Mouse (Mus musculus) MN1 (cell line): ENCODE data around the gene Bmpr1b.
A peak's percentile ranks its signal among the peaks of the same experiment; 100 is the strongest.

ENCODE experiments used
- DNase-seq: peaks from one replicate; pipeline ENCODE4 v3.0.0-alpha.2; 2016; ENCODE audit warnings: low spot score

The Bmpr1b gene

DNA sequence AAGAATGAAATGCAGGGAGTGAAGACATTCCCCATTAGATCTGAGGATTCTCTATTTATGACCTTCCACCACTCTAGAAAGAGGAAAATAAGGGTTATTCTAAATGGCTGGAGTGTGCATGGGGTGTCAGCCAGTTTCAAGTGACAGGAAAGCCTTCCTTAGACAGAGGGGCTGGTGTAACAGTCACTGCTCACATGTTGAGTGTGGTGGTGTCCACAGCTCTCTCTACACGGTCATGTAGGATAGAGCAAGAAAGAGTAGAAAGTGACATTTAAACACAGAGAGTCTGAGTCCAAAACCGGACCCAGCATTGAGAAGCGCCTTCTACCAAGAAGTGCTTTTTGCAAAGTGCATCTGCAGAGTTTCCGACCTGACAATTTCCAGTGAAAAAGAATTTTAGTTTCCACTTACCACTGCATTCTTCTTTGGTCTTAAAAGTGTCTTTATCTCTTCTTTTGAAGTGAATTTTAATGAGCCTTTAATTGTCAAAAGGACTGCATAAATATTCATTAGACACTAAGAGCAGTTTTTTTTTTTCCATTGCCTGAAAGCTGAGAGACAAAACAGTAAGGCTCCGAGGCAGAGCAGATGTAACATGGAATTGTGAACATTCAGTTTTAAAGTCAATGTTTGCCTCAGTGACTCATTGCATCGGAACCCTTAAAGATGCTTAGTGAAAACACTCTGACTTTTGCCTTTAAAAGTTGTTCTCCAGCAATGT lies 263.2 kb downstream of the Bmpr1b start:
- no peak for DNase-seq

DNA sequence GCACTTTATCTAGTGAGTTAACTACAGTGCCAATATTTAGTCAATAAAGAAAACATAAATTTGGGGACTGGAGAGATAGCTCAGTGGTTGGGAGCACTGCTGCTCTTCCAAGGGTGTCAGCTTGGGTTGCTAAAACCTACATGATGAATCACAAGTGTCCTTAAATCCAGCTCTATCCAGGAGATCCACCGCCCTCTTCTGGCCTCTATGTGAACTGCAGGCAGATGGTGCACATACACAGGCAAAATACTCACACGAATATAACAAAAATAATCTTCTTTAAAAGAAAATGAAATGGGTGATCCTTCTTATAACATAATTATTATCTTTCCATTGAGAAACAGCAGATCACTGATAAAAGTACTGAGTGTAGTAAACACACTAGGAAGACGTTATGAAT lies 268.9 kb downstream of the Bmpr1b start:
- no peak for DNase-seq

DNA sequence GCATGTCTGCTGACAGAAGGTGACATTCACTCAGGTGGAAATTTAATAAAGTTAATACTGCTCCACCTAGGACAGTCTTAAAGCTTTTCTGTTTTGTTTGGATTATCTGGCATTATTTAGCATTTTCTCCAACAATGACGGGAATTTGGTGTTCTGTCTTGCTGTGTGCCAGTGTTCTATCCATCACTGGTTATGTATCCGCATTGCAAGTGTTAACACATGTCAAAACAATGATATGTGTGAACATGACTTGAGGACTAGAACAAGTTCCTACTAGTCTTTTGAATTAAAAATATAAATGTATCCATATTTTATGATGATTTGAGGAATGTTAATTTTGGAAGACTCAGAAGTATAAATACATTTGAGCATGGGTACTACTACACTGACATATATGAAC lies 269.7 kb downstream of the Bmpr1b start:
- no peak for DNase-seq

DNA sequence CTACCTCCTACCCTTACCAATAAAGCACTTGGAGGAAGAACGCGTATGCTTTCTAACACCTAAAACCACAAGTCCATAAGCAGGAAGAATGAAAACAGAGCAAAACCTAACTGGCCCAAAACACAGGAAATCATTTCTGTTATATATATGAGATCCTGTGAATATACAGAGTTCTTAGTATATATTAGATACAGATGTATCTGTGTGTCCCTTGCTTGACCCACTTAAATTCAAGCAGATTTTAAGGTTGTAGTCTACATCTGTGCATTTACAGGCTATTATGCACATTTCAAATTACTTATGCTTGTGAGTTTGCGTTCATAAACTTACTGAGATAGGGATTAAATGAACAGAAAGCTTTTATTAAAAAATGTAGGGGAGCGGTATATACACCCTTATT lies 271.5 kb downstream of the Bmpr1b start:
- no peak for DNase-seq

DNA sequence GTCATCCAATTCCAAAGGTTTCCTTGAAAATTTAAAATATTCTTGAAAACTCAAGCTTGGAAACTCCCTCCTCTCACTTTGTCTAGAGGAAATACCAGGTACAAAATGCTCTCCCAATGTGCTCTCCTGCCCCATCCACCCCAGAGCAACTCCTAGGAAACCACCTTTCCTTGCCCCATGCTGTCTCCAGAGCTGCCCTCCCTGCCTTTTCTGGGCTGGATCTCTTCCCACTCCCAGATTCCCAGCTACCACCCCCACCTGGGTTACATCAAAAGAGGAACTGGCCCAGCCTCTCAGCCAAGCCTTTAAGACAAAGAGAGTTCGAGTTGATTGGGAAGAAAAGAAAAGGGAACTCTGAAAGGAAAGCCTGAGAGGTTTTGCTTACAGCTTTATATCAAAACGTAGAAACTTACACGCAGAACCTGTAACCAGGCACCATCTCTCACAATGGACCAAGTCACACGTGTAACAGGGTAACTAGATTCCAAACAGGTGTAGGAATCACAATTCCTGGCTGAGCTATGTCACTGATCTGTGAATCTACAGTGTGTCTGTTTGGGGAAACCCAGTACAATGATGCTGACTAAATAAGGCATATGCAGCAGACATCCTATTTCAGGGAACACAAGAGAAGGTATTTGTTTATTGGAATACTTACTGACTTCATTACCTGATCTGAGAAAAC lies 272.2 kb downstream of the Bmpr1b start:
- DNase-seq, result no peak

DNA sequence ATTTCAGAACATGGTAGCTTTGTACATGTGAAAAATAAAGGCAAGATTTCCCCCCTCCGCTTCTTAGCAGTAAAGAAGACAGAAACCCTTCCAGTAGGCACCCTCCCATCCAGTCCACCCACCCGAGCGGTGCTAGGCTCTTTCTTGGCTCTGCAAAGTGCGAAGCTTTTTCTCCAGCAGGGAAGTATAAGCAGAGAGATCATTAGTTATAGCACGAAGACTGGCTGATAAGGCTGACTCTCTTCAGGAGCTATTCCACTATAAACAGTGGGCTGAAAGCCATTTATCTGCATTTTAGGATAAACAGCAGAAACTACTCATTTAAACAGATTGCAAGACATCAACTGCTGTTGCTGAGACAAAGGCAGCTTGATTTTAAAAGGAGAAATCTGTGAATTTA lies 274.1 kb downstream of the Bmpr1b start:
- no peak for DNase-seq

DNA sequence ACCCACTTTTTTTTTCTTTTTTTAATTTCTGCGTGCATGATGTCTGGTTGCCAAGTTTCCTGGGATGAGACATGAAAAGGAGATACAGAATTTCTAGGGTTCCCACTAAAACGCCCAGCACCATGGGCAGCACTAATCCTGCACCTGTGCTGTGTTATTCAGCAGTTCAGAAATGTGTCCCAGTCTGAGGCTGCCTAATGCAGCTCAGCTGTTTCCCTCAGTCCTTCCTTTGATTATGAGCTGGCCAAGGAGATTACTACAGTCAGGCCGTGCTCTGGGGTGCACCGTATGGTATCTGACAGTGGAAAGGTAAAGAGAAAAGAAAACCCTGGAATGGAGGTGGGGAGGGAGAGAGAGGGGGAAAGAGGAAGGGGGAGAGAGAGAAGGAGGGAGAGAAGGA lies 278.6 kb downstream of the Bmpr1b start:
- no peak for DNase-seq

DNA sequence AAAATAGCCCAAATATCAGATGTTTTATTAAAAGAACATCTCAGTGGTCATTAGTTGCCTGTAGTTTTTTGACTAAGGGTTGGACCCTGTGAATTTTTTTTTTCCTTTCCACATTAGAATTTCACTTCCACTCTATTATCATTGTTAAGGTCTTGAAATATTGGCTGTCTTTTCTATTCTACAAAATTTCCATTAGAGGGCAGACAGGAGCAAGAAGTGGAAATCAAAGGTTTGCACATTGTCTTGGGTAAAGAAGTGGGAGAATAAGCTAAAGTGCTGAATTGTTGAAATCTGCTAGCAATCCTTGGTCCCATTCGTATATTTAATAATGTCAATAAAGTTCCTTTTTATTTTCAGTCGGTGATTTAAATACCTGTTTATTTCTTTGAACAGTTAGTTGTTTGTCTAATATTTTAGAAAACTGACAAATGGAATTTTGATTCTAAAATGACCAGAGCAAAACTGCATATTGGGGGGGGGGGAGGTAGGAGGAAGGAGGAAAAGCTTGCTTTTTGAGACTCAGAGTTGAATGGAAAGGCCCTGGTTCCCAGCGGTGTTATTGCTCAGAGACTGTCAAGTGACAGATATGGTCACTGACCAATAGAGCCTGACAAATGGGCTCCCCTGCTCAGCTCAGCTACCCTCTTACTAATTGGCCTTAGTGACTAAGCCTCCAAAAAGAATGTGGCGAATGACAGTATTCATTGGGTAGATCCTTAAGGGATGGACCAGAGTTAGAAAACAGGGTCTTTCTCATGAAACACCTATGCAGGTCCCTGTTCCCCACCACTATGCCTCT lies 281.6 kb downstream of the Bmpr1b start:
- peak; percentile 42 for DNase-seq

DNA sequence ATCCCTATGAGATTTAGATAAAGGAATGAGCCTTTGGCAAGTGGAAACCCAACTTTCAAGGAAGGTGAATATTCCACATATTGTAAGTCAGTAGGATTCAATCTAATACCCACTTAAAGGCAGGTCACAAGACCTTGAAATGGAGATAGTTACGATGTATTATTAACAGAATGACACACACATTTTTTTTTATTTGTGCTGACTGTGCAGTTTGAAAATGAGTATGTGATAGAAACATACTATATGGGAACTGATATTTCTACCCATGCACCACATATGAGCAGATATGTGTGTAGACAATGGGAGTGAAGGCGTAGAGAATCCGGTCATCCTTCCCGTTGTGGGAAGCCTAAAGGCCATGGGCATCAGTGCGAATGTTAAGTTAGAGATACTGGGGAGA lies 285.0 kb downstream of the Bmpr1b start:
- no peak for DNase-seq

DNA sequence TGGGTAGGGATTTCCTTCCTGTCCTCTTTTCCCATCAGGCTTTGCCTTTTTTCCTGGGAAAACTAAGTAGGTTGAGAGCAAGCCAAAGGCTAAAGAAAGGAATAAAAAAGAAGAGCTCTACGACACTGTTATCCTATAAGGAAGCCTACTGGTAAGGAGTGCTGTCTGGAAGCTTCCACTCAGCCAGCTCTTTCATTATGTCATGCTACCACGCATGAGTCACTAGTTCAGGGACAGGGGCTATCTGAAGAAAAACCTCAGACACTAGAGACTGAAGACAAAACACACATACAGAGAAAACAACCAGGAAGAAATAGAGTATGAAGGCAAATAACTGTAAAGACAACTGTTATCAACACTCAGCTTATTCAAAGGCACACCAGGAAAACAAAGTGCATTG lies 286.7 kb downstream of the Bmpr1b start:
- no peak for DNase-seq

DNA sequence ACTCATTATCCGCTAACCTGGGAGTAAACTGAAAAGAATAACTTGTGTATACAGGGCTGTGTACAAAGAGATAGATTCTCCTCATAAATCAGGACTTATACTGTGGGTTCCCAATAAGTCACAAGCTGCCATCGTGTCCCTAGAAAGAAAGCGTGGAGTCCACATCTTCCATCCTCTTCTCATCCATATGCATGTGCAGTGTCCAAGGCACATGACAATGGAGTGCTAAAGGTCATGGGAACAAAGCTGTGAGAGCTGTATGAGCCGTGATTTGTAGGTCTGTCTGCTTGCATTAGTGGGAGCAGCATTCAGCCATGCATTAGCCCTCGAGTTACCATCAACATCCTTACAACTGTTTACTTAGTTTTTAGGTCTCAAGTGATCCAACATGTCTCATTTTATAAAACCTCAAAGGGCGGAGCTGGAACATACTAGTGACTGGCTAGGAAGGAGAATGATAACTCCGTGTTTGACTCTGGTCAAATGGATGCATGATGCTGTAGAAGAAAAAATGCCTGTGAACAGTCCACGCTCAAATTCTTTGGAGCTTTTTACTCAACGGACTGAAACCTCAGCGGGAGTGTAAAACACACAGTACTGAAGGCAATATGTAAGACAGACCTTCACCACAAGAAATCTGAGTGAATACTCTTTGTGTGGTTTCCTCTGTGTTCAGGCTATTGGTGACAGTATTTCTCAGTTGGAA lies 296.7 kb downstream of the Bmpr1b start:
- DNase-seq, result no peak

DNA sequence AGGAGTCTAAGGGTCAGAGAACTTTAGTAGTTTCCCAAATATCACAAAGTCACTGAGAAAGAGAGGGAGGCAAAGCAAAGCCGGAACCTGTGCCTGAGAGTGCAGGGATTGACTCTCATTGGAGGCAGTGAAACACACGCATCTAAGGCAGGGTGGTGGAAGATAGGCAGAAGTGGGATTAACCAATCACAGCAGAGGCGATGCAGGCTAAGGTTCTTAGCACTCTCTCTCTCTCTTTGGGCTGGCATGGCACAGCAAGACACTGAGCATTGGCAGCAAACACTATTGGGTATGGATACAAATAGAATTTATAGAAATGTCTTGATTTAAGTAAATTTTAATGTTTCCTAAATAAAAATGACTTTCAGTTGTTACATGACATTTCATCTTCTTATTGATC lies 297.4 kb downstream of the Bmpr1b start:
- DNase-seq, result no peak

DNA sequence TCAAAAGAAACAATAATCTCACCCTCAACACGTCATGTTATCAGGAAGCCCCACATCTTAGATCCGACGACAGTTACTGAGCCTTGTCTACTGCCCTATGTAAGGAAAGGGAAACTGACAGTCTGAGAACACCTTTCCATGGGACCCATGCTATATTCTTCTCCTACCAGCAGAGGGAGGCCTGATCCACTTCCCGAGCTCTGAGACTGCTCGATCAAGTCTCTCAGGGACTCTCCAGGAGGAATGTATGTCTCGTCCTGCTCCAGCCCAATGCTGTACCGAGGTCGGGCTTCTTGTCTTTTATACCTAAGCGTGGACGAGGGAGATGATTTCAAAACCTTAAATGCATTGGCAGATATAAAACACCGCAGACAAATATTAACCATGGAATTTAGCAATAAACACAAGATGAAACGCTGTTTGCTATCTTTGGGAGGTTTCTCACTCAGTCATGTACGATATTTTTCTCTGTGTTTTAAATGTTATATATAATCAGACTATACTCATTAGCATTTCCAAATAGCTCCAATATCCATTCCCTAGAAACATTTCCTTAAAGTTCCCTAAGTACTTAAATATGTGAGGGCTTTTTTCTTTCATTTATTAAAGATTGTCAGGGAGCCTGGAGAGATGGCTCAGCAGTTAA lies 306.3 kb downstream of the Bmpr1b start:
- peak; percentile 70 for DNase-seq

DNA sequence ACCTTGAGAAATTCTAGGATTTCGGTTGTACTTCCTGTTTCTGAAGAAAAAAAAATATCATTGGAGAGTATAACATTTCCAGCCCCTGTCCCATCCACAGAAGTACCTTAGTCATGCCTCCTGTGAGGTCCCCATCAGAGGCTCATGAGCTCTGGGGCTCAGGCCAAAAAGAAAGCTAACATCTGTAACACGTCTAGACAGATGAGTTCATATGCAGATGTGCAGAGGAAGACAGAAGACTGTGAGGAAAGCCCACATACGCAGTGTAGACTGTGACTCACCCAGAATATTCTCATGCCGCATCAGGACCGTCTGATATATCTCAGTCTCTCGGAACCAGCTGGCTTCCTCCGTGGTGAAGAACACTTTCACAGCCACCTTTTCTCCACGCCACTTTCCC lies 312.1 kb downstream of the Bmpr1b start:
- DNase-seq, result no peak

DNA sequence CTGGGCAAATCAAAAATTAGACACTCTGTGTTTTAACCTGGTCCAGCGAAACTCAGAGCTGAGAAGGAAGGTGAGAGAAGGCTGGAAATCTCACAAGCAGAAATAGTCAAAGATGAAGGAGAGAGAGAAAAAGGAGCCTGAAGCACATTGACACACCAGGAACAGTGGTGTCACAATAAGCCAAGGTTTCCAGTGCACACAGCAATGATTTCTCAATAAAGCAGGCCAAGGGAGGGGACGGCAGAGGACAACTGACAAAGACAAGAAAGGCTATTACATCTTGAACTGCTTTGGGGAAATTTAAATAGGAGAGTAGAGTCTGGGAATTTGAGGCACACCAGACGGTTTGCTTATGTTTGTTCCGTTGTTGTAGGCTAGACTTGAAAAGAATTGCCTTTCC lies 314.9 kb downstream of the Bmpr1b start:
- DNase-seq, result no peak

DNA sequence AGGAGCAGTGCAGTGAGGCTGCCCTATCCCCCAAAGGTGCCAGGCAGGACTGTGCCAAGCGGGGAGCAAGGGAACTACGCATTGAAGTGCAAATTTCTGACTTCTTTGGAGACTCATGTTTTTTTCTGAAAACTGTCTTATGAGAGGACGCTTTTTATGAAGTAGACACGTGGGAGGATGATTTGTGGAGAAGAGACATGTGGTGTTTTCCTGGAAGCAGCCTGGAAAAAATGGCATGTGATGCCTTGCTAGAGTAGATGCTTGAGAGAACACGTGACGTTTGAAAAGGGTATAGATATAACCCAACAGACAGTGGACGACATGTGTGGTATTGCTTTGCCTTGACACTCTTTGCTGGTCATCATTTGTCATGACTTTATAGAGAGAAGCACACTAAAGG lies 319.1 kb downstream of the Bmpr1b start:
- no peak for DNase-seq

DNA sequence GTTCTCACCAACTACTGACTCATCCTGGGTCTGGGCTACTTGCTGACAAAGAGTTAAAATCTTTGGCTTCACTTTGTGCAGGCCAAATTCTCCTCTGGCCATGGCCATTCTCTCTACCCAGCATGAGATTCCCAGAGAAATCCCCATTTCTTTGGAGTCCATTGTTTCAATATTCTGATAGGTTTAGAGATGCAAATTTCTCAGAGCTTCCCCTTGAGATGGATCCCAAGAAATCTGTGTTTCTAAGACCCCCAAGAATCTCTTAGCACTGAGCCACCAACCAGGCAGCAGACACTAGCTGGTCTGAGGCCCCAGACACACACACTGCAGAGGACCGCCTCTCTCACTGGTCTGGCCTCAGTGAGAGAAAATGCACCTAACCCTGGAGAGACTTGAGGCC lies 320.0 kb downstream of the Bmpr1b start:
- no peak for DNase-seq

DNA sequence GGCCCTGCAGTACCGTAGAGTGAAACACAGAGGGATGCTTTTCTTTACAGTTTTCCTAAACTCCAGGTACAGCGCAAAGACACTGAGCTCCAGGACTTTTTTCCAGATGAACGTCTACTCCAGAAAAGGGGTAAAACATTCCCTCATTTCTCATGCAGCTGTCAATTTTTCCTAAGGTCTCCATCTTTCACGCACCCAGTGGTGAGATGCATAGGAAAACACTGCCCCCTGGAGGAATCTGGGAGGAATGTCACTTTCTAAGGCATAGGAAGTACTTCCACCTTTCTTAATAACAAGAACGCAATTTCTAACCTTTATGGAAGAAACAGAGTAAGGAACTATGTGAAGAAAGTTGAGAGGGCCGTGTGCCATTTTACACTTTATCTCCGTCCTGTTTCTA lies 330.4 kb downstream of the Bmpr1b start:
- peak; percentile 58 for DNase-seq

DNA sequence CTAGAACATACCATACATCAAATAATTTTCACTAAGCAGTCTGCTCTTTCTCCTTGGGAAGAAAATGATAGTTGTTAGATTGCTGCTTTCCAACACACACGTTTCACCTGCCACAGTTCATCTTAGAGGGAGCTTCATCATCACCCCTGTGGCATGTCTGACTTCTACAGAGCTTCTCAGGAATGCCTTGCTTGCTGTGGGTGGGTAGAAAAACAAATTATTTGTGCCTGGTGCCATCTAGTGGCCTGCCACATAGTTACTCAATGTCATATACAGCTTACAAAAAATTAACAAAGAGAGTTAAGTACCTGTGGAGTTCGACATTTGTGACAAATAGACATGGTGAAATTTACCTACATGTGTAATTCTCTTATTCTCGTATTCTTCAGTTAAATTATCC lies 338.1 kb downstream of the Bmpr1b start:
- DNase-seq, result peak; percentile 67

DNA sequence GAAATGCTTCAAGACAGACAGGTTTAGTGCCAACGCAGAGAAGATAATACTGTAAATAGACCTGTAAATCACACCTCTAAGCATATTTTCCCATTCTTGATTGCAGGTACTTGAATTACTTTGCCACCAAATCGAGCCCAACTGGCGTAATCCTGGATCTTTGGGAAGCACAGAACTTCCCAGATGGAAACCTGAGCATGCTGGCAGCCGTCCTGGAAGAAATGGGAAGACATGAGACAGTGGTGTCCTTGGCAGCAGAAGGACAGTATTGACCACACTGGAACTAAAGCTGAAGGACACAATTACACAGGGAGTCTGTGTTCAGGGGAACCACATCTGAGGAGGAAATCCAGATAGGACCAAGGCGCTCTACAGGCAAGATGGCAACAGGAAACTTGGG lies 340.9 kb downstream of the Bmpr1b start:
- DNase-seq, result no peak

DNA sequence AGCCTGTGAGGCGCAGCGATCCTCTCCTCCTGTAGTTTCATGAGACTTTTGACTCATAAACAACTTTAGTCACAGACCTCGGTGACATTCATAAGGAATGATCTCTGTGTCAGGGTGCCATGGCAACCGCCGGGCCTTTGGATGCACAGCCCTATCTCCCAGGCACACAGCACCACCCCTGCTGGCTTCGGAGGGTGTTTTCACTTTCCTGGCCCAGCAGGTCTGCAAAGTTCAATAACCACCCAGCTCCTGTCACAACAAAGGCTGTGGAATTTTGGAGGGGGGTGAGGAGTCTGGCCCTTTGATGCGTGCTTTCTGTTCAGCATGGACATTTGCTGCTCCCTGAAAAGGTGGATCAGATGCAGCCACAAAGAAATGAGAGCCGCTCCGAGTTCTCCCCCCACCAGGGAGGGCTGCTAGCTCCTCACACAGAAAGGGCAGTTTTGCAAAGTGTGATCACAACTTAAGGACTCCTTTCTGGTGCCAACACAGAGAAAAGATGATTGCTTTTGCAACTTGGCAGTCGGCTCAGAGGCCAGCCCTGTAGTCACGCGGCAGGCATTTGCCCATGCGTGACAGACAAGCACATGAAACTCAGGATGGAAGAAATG lies 349.8 kb downstream of the Bmpr1b start:
- no peak for DNase-seq
